Mouse (Mus musculus) intestine, embryonic 14.5 days (tissue): ENCODE data around the gene Atp6v0a4. TPM values are rescaled to one million over a fixed set of nuclear protein-coding genes. Genes with fewer than 3 reads are reported as not detected.
A peak's percentile ranks its signal among the peaks of the same experiment; 100 is the strongest.

Source experiments
- ATAC-seq: fragments of 200-750 bp; cut with Nextera tagmentation; replicated peaks from 2 replicates; pipeline ENCODE4 v1.8.0; 2017; ENCODE audit warnings: low read depth, moderate number of reproducible peaks, moderate TSS enrichment, moderate library complexity; ENCODE audit not compliant: low FRiP score, low TSS enrichment
- DNase-seq: peaks from one replicate; pipeline ENCODE4 v3.0.0-alpha.2; 2018; ENCODE audit warnings: low spot score
- H3K27ac ChIP-seq: fragments of 300-500 bp; sonication (generic); 2 replicates; pipeline ENCODE4 v1.5.1; 2014; ENCODE audit warnings: low read depth, mild to moderate bottlenecking, control low read depth
- H3K27me3 ChIP-seq: fragments of 300-500 bp; sonication (generic); replicated peaks from 2 replicates; pipeline ENCODE4 v1.6.1; 2014; ENCODE audit warnings: low read length, control low read depth; ENCODE audit not compliant: control insufficient read depth, insufficient read depth
- H3K36me3 ChIP-seq: fragments of 300-500 bp; sonication (generic); 2 replicates; pipeline ENCODE4 v1.6.1; 2014; ENCODE audit warnings: low read length, control low read depth; ENCODE audit not compliant: control insufficient read depth, insufficient read depth
- H3K4me1 ChIP-seq: fragments of 300-500 bp; sonication (generic); replicated peaks from 2 replicates; pipeline ENCODE4 v1.6.1; 2014; ENCODE audit warnings: low read length, control low read depth, mixed read lengths; ENCODE audit not compliant: control insufficient read depth, insufficient read depth
- H3K4me2 ChIP-seq: fragments of 300-500 bp; sonication (generic); 2 replicates; pipeline ENCODE4 v1.6.1; 2014; ENCODE audit warnings: low read length
- H3K4me3 ChIP-seq: fragments of 300-500 bp; sonication (generic); 2 replicates; pipeline ENCODE4 v1.5.1; 2014; ENCODE audit warnings: low read depth, low read length, control low read depth, mixed read lengths
- H3K9ac ChIP-seq: fragments of 300-500 bp; sonication (generic); 2 replicates; pipeline ENCODE4 v1.6.1; 2014; ENCODE audit warnings: mild to moderate bottlenecking, low read length
- H3K9me3 ChIP-seq: fragments of 300-500 bp; sonication (generic); 2 replicates; pipeline ENCODE4 v1.6.1; 2016; ENCODE audit warnings: low read length, control low read depth; ENCODE audit not compliant: control insufficient read depth
- WGBS: fragments of 180-500 bp; shearing (Covaris S2); extraction: QIAGEN DNeasy Blood & Tissue Kit; methylation state at CpG from one replicate; pipeline ENCODE4 v1.1.7; 2014; 5-methylcytosine and 5-hydroxymethylcytosine counted together
- polyA plus RNA-seq: library from polyadenylated mRNA; unstranded; fragments of >200 nt; fragmentation: Nextera tagmentation; extraction: Ambion mirVana; gene quantifications from 2 replicates; pipeline ENCODE4 v1.2.1, GENCODE M21; 2014

Atp6v0a4 gene
- polyA plus RNA-seq, 1 experiment from 2014 or later = 1.9 TPM

DNA sequence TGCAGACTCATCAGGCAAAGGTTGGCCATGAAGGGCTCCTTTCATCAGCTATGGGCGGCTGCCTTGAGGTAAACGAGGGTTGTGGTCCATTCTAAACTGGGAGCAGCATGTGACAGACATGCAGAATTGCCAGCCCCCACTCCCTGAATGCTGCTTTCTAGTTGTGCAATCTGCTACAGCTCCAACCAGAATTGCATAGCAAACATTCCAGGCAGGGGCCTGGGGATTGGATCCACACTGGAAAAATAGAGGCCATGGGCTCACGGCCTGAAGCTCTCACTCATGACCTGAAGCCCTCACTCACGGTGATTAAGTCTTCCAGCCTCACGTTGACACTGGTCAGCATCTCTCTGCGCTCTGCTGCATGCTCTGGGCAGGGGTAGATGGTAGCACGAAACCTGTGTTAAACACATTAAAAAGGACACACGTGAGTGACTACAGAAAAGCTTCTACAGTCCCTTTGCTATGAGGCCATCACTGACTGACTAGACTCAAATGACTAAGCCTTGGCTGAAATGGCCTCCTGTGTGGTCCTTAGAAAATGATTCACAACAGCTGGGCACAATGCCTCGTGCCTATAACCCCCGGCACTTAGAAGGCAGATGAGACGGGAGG, 42.6 kb downstream of the Atp6v0a4 start:
- no peaks in the 10 kb centered on the region for H3K36me3 ChIP-seq
- H3K9ac ChIP-seq = no peak overlapping the region
- no peak for ATAC-seq
- H3K4me3 ChIP-seq = no peak overlapping the region
- H3K27ac ChIP-seq = no peak overlapping the region
- H3K9me3 ChIP-seq = no peaks in the 10 kb centered on the region
- H3K4me1 ChIP-seq = peaks cover 3% of the 10 kb centered on the region; the same call in 1 of the 2 replicates
- 39% methylated on average over 11 of the region's 11 CpGs for WGBS
- no peak overlapping the region for H3K4me2 ChIP-seq
- no peak for DNase-seq
- no peaks in the 10 kb centered on the region for H3K27me3 ChIP-seq

DNA sequence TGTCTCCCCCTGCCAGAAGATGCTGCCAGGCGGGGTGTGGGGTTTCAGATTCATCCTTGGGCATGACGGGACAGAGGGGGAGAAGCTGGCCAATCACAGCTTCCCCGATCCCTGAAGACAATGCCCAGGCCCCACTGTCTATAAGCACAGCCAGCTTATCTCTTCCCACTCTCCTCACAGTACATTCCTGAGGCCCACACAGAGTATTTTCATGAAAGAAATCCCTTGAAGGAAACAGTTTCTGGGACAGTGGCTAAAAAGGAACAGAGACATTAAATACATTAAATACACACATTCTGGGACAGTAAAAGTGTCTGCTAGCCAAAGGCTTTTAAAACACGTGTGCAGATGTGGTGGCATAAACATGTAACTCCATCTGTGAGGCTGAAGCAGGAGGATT, 44.0 kb downstream of the Atp6v0a4 start:
- no peak overlapping the region for H3K9ac ChIP-seq
- ATAC-seq (no peak), DNase-seq (no peak)
- no peaks in the 10 kb centered on the region for H3K27me3 ChIP-seq
- WGBS = 46% methylated on average over 4 of the region's 4 CpGs
- H3K9me3 ChIP-seq = peaks cover 1% of the 10 kb centered on the region; the same call in 1 of the 2 replicates
- H3K36me3 ChIP-seq = no peaks in the 10 kb centered on the region
- H3K4me1 ChIP-seq = peaks cover 3% of the 10 kb centered on the region; the same call in 1 of the 2 replicates
- H3K4me2 ChIP-seq = no peak overlapping the region
- no peak overlapping the region for H3K27ac ChIP-seq
- no peak overlapping the region for H3K4me3 ChIP-seq

GRCm38 (mm10) chr6:38073592-38073991, 50.8 kb downstream of the Atp6v0a4 start:
- no peaks in the 10 kb centered on the region for H3K36me3 ChIP-seq
- H3K4me3 ChIP-seq = no peak overlapping the region
- ATAC-seq = no peak
- 91% methylated on average over 3 of the region's 3 CpGs for WGBS
- no peaks in the 10 kb centered on the region for H3K4me1 ChIP-seq
- H3K4me2 ChIP-seq = no peak overlapping the region
- no peak overlapping the region for H3K27ac ChIP-seq
- DNase-seq = no peak
- peaks cover 4% of the 10 kb centered on the region; the same call in 1 of the 2 replicates for H3K9me3 ChIP-seq
- no peaks in the 10 kb centered on the region for H3K27me3 ChIP-seq
- H3K9ac ChIP-seq = no peak overlapping the region

GRCm38 (mm10) chr6:38072137-38072796, 52.1 kb downstream of the Atp6v0a4 start:
- Histone ChIP-seq H3K27me3 (no peaks in the 10 kb centered on the region), H3K9me3 (peaks cover 4% of the 10 kb centered on the region; the same call in 1 of the 2 replicates), H3K27ac (no peak overlapping the region), H3K36me3 (no peaks in the 10 kb centered on the region), H3K9ac (no peak overlapping the region), H3K4me1 (no peaks in the 10 kb centered on the region), H3K4me2 (no peak overlapping the region), H3K4me3 (no peak overlapping the region)
- DNase-seq (no peak), ATAC-seq (no peak)
- 69% methylated on average over 5 of the region's 5 CpGs for WGBS

DNA sequence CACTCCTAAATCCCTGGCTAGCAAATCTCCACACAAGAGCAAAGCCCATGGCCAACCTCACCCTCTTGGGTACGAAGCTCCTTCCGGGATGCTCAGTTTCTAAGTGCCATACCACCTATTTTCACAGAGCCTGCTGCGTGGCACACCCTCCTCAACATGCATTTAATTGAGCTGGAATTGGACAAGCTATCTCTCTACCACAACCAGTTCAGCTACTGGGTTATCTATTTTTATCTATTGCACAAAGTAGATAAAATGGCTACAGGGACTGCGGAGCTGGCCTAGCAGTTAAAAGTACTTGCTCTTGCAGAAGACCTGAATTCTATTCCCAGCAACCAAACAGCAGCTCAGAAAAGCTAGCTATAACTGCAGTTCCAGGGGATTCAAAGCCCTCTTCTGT, 53.1 kb downstream of the Atp6v0a4 start:
- no peak for DNase-seq
- no peak overlapping the region for H3K4me3 ChIP-seq
- 92% methylated on average over 4 of the region's 4 CpGs for WGBS
- H3K27ac ChIP-seq = no peak overlapping the region
- H3K9me3 ChIP-seq = peaks cover 4% of the 10 kb centered on the region; the same call in 1 of the 2 replicates
- H3K4me1 ChIP-seq = no peaks in the 10 kb centered on the region
- no peaks in the 10 kb centered on the region for H3K27me3 ChIP-seq
- H3K4me2 ChIP-seq = no peak overlapping the region
- no peak overlapping the region for H3K9ac ChIP-seq
- no peak for ATAC-seq
- H3K36me3 ChIP-seq = no peaks in the 10 kb centered on the region

DNA sequence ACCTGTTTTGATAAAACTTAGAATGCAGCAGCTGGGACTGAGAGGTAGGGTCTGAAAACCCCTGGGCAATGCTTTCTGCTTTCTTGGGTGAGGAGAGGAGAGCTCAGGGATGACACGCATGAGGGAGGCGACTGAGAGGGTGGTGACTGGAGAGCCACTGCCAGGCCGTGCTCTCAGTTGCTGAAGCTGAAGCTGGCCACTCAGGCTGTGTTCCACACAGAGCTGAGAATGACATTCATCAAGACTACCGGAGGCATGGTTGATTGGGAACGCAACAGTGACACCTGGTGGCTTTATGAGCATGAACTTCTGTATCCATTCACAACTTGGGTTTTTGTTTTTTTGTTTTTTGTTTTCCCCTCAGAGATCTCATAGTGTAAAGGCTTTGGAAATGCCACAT, 58.2 kb downstream of the Atp6v0a4 start:
- Histone ChIP-seq H3K4me2 (no peak overlapping the region), H3K36me3 (no peaks in the 10 kb centered on the region), H3K27ac (no peak overlapping the region), H3K4me3 (no peak overlapping the region), H3K4me1 (peaks cover 7% of the 10 kb centered on the region; the same call in 1 of the 2 replicates), H3K9ac (no peak overlapping the region), H3K9me3 (peaks cover 8% of the 10 kb centered on the region; the same call in 1 of the 2 replicates), H3K27me3 (no peaks in the 10 kb centered on the region)
- WGBS = 2% methylated on average over 5 of the region's 5 CpGs
- ATAC-seq (peak; percentile 71; the same call in 1 of the 2 replicates), DNase-seq (peak; percentile 74)

GRCm38 (mm10) chr6:38065501-38066122, 58.8 kb downstream of the Atp6v0a4 start:
- H3K36me3 ChIP-seq = no peaks in the 10 kb centered on the region
- H3K27ac ChIP-seq = no peak overlapping the region
- no peaks in the 10 kb centered on the region for H3K27me3 ChIP-seq
- DNase-seq (no peak), ATAC-seq (no peak)
- H3K4me2 ChIP-seq = no peak overlapping the region
- H3K9me3 ChIP-seq = peaks cover 8% of the 10 kb centered on the region; the same call in 1 of the 2 replicates
- H3K4me1 ChIP-seq = peaks cover 7% of the 10 kb centered on the region; the same call in 1 of the 2 replicates
- no peak overlapping the region for H3K4me3 ChIP-seq
- WGBS = 67% methylated on average over 11 of the region's 11 CpGs
- no peak overlapping the region for H3K9ac ChIP-seq

DNA sequence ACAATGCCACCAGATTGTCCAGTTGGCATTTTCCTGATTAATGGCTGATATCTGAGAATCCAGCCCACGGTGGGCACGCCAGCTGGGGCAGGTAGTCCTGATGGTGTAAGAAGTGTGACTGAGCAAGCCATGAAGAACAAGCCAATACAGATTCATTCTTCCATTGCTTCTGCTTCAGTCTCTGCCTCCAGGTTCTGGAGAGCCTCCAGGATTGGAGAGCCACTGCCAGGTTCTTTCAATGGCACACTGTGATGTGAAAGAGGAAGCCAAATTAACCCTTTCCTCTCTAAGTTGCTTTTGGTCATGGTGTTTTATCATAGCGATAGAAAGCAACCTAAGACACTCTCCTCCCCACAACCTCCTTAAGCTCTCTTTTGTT, 59.3 kb downstream of the Atp6v0a4 start:
- Histone ChIP-seq H3K4me3 (no peak overlapping the region), H3K36me3 (no peaks in the 10 kb centered on the region), H3K27me3 (no peaks in the 10 kb centered on the region), H3K4me1 (peaks cover 7% of the 10 kb centered on the region; the same call in 1 of the 2 replicates), H3K9me3 (peaks cover 8% of the 10 kb centered on the region; the same call in 1 of the 2 replicates), H3K27ac (no peak overlapping the region), H3K4me2 (no peak overlapping the region), H3K9ac (no peak overlapping the region)
- DNase-seq = no peak
- ATAC-seq = no peak
- 80% methylated on average over 3 of the region's 3 CpGs for WGBS
